Mouse (Mus musculus) right cerebral cortex, postnatal 25 days (tissue): ENCODE results near the gene Ceacam2.
"Not testable (repeated sequence)": the region's sequence is repeated elsewhere in the genome, so short reads cannot be mapped to it uniquely, and the experiment has no call there.

Experiments
- DNase-seq: peaks from one replicate; pipeline ENCODE4 v3.0.0; 2022

Ceacam2 gene

DNA sequence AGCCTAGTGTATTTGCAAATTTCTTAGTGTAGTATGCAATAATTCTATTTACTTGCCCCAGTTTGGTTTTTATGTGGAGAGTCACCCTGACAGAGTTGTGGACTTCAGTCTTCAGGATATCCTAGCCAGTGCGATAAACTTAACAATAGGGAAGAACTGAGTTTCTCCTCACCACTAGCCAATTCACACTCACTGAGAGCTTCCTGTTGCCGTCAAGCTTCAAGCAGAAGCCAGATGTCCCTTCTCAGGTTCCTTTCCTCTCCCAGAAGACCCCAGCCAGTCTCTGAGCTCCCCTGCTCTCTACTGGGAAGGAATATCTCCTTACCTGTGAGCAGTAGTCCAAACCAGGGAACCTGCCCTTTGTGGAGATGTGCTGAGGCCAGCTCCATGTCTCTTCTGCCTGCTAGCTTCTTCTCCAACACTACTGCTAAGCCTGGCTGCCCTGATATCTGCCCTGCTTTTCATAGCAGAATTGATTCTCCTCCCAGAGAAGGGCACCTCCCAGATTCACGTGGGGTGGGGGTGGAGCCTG, at the start of gene Ceacam2:
Ceacam2 (minus strand) TSS at position 482 of the 532 bp plus-strand sequence.
- DNase-seq: not testable (repeated sequence)

- no peak for DNase-seq
These were observed 45.9 kb upstream of the Ceacam2 start for GRCm38 (mm10) chr7:25585351-25586204.

DNA sequence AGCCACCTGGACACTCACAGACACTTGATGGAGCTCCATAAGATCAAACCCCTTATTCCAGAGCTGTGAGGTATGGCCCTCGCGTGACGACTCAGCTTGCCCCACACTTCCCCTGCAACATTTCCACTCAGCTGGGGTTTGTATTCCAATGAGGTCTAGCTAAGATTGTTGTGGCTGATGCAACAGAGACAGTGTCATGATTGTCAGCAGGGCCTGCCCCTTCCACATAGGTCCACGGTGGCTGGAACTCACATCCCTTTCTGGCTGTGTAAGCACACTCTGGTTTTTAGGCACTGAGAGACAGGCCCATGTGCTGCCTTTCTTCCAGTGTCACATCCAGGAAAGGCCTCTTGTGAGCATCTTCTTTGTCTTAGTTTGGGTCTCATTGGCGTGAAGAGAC, 45.0 kb upstream of the Ceacam2 start:
- DNase-seq: no peak

DNA sequence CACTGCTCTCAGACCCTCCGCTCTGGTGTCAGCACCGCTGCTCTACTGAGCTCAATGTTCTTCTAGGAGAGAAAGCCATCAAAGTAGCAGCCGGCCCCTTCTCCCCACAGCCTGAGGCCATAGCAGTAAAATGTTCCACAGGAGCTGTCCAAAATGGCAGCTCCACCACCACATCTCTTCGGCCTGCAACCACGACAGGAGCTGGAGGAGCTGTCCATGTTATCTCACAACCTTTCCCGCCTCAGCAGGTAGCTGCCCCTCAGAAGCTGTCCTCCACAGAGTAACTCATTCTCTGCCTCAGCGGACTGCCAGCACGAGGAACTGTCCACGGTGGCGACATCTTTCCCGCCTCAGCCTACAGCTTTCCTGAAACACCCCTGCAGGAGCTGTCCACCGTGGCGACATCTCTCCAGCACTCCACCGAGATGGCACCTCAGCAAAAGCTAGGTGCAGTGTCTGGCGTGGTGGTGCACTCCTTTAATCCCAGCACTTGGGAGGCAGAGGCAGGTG, 42.7 kb upstream of the Ceacam2 start:
- no peak for DNase-seq

DNA sequence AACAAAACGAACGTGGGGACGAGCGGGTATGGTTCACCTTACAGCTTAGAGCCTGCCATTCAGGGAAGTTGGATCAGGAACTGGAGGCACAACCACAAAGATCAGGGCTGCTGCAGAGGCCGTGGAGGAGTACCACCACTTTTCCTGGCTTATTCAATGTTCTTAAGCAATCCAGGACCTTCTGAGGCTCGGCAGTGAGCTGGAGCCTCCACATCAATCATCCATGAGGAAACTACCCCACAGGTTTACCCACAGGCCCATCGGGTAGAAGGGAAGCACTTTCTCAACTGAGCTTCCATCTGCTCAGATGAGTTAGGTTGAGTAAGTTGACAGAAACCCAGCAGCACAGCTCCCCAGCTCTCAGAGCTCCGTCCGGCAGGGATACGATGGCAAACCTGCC, 39.8 kb upstream of the Ceacam2 start:
- DNase-seq: no peak

DNA sequence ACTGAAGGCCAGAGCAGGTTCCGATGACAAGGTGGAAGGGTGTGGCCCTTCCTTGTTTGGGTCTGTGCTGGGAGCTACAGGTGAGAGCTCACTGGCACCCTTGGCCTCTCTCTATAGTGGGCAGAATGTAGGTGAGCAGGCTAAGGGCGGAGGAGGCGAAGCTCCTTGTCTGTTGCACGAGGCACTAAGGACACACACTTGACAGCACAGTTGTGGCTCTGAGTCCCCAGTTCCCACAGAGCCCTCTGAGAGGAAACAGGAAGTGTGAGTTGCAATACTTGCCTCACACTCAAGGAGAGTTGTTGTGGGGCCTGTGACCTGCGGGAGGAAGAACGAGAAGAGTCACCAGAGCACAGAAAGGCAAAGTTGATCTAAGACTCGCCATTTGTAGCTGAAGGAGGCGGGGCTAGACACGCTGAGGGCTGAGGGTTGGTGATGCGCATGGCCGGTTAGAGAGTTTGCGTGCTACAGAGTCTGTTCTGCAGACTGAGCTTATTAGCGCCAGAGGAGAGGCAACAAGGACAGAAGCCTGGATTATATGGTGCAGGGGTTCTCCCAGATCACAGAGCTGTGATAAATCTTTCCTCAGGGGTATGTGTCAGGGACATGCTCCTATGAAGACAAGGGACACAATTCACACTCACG, 37.3 kb upstream of the Ceacam2 start:
- DNase-seq: not testable (repeated sequence)

GRCm38 (mm10) chr7:25576308-25576707, 36.7 kb upstream of the Ceacam2 start:
- DNase-seq: not testable (repeated sequence)

DNA sequence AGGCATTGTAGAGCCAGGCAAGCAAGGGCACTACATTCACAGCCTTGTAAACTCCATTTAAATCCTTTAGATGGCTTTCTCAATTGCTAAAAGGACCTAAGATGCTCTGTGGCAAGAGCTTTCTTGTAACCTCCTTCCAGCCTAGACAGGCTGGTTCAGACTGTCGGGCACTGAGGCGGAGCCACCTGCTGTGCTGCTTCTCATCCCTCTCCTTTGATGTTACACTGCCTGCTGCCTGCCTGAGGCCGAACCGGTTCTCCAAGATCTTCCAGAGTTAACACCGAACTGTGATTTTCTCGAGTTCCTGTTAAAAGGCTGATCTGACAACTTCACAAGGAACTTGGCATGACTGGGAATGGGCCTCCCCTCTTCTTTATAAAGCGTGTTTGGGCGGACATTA, 36.2 kb upstream of the Ceacam2 start:
- no peak for DNase-seq

DNA sequence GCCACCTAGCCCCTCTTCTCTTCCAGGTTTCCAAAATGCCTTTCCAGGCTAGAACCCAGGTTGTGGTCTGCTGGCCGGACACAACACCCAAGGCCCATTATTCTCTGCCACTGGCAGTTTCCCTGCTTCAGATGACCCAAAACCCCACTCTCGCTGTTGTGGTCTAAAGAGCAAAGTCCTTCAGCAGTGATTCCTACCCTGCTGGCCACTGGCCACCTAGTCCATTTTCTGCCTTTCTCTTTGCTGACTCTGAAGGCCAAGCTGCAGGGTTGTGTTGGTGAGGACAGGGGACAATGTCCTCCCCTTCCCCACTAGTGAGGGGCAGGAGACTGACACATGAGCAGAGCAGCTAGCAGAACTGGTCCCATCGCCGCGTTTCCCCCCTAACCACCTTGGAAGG, 35.4 kb upstream of the Ceacam2 start:
- no peak for DNase-seq

DNA sequence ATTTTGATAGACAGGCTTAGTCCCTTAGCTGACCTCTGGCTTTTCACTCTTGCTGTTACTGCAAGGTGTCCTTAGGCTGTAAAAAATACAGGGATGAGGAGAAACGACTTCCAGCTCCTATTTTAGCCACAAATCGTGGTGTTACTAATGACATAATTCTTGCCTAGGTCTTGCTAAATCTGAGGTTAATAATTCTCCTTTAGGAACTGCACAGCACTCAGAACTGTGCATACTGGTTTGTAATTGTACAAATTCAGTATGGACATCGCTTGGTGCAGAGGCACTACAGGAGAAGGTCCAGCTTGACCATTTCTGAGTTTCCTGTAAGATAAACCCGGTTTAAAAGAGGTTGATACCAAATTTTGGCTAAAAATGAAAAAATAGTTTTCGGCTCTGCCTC, 34.1 kb upstream of the Ceacam2 start:
- DNase-seq: not testable (repeated sequence)

DNA sequence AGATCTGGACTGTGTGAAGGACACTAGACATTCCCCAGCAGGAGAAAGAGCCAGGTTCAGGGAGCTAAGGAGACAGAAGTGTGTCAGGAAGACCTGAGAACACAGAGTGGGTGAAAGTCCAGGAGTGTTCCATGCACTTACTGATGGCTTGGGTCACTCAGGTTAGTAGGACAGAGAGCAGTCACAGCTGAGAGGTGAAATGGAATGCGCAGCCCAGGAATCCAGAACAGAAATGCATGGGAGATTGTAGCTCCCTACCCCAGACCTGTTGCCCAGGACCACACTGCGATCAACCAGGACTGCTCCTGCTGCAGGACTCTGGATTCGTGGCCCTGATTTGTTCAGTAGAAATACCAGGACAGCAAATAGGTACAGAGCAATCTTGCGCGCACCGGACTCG, 29.1 kb upstream of the Ceacam2 start:
- DNase-seq: no peak

DNA sequence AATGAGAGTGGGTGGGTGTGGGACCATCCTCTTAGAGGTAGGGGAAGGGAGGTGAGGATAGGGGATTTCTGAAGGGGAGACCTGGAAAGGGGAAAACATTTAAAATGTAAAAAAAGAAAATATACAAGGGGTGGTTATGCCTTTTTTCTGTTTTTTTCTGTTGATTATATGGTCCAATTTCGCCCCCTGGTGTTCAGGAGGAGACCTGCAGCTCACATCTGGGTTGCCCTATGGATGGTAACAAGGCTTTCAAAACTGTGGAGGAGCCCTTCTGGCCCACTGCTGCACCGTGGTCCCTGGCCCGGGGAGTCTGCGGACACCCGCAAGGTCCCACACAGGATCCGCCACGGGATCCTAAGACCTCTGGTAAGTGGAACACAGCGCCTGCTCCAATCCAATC, 1.8 kb upstream of the Ceacam2 start:
- not testable (repeated sequence) for DNase-seq

DNA sequence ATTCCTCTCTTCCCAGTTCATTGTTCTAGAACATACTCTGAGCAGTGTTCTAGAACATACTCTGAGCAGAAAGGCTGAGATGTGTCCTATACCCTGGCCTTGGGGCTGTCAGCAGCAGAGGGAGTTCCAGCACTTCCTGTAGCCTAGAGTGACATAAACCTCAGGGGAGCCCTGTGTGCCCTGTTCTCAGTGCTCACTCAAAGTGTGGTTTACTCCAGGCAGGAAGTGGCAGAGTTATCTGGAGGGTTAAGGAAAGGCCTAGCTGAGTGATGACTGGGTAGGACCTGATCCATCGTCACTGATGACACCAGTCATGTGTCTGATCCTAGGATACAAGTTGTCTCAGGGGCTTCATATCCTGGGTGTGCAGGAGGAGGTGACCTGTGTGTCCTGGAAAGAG, 297 bp upstream of the Ceacam2 start:
- not testable (repeated sequence) for DNase-seq

DNA sequence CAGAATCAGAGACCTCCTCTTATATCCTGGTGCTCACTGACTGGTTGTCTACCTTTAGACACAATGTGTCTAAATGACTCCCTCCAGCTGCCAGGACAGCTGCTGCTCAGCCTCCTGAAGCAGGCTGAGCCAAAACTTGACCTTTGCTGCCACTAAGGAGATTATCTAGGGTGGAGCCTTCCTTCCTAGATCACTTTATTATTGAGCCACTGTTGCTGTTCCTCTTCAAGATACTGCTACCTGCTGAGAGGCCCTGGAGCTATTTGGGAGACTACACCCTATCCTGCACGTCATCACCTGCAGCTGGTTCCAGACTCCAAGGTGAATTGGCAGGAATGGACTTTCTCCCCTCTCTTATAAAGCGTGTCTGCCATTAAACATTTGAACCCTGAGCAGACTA, 8.8 kb downstream of the Ceacam2 start:
- DNase-seq: no peak

DNA sequence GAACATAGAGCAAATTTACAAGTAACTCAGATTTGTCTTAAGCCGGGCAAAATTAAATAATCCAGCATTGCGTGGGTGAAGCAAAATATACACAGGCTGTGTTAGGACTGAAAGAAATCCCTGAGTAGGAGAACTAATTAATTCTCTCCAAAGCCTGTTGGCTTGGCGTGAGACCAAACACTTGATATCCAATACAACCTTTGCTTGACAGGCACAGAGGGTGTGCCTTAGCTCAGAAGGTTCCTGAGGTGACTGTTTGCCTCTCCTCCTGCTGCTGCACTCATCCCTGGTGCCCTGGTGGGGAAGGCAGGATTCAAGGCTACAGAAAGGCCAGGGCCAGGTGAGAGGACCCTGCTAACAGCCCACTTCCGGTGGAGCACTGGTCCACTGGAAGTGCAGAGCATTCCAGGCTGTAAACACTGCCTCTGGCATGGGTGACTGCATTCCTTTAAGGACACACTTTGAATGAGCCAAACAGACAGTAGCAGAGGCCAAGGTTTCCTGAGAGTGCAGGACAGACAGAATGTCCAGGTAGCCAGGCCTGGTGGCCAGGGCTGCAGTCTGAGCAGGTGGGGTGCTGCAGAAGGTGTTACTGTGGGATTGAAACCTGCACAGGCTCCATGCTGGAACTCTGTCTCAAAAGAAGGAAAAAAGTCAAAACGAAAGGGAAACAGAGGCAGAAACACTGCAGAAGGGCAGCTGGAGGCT, 23.4 kb downstream of the Ceacam2 start:
- not testable (repeated sequence) for DNase-seq

- DNase-seq: not testable (repeated sequence)
These were observed 24.0 kb downstream of the Ceacam2 start for GRCm38 (mm10) chr7:25515667-25516066.

DNA sequence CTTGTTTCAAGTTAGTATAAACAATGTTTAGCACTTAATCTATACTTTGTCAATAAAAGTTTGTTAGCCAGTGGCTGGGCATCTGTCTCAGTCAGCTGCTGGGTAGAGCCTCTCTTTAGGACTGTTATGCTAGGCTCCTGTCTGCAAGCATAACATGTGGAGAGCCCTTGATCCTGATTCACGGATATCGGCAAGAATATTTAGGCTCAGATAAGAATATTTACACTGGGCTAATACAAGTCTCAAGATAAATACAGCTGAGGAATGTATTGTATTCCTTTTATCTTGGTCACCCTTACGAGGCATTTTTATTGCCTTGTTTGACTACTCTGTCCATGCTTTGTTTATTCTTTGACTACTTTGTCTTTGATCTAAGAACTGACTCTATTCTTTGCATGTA, 29.7 kb downstream of the Ceacam2 start:
- no peak for DNase-seq

GRCm38 (mm10) chr7:25494649-25495048, 45.0 kb downstream of the Ceacam2 start:
- DNase-seq: no peak

GRCm38 (mm10) chr7:25490698-25491097, 49.0 kb downstream of the Ceacam2 start:
- not testable (repeated sequence) for DNase-seq

DNA sequence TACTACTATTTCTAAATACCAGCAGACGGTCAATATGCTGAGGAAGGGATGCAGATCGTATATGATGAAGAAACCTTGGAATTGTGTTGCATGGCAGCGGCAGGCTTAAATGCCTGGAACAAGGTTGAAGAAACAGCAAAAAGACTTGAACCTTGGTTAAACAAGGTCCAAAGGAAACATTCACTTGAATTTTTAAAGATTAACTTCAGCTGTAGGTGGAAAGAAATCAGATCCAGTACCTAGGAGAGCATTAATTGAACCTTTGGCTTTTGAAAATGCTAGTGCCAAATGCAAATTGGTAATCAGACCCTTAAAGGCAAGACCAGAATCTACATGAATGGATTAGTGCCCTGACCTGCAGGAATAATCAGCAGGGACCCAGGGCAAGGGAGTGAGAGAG, 50.3 kb downstream of the Ceacam2 start:
- DNase-seq: not testable (repeated sequence)

DNA sequence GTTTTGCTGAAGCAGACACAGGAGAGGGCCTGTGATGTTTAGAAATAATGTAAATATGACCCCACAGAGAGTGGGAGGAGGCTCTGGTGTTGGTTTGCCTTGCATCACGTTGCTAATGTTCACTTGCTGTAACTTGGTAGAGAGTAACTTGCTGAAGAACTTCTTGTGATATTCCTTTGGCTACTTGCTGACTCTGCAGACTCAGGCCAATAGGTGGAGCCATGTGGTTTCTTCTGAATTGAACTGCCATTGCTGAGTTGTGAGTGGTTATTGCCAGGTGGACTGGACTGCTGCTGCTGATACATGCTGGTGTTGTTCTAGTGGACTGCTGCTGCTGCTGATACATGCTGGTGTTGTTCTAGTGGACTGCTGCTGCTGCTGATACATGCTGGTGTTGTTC, 53.5 kb downstream of the Ceacam2 start:
- DNase-seq: no peak

- no peak for DNase-seq
These were observed 54.6 kb downstream of the Ceacam2 start for GRCm38 (mm10) chr7:25485061-25485460.

DNA sequence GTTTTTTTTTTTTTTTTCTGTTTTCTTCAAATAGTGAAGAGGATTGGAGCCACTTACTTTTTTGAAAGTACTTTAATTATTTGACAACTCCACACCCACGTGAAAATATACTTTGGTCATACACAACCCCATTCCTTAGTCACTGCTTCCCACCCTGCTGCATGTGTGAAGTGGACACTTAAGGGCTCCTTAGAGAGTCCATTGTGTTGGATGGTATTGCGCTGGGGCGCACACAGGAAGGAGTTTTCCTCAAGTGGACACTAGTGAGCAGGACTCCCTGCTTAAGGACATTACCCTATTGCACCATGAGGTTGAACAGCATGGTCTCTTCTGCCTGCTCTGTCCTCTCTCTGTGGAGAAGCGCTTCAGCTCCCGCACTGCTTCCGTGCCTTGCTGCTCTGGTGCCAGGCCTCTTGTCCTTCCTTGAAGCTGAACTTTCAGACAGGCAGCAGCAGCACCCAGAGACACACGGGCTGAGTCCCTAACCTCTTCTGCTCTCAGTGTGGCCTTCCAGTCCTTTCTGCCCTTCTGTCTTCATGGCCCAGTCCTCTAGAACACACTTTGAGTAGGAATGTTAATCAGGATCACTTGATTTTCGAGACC, 56.4 kb downstream of the Ceacam2 start:
- DNase-seq: no peak
